Mouse (Mus musculus) small intestine, adult 2 months (tissue): Measurements from ENCODE around the gene Myg1. TPM values are rescaled to one million over a fixed set of nuclear protein-coding genes. Genes with fewer than 3 reads are reported as not detected.

ENCODE experiments used
- H3K27ac ChIP-seq: fragments of 200-500 bp; 2 replicates; pipeline ENCODE4 v1.5.1; 2012; ENCODE audit warnings: low read depth, low read length, control low read depth, inconsistent platforms; ENCODE audit not compliant: insufficient read depth
- H3K27me3 ChIP-seq: fragments of 200-500 bp; 2 replicates; pipeline ENCODE4 v1.6.1; 2012; ENCODE audit warnings: mild to moderate bottlenecking, moderate library complexity, low read length, inconsistent platforms; ENCODE audit not compliant: control insufficient read depth, insufficient read depth
- H3K36me3 ChIP-seq: fragments of 200-500 bp; 2 replicates; pipeline ENCODE4 v1.6.1; 2012; ENCODE audit warnings: mild to moderate bottlenecking, low read length, control low read depth, inconsistent platforms; ENCODE audit not compliant: control insufficient read depth, insufficient read depth
- H3K4me1 ChIP-seq: fragments of 200-500 bp; 2 replicates; pipeline ENCODE4 v1.6.1; 2012; ENCODE audit warnings: low read length, inconsistent platforms, mixed read lengths; ENCODE audit not compliant: control insufficient read depth, insufficient read depth, insufficient read length
- H3K4me3 ChIP-seq: fragments of 200-500 bp; 2 replicates; pipeline ENCODE4 v1.5.1; 2012; ENCODE audit warnings: low read depth, mild to moderate bottlenecking, control low read depth, inconsistent platforms, low read length, moderate library complexity
- CTCF ChIP-seq: fragments of 200-500 bp; IDR thresholded peaks from 2 replicates; pipeline ENCODE4 v1.5.1; 2012; ENCODE audit warnings: low read depth, mild to moderate bottlenecking, control low read depth, inconsistent platforms, low read length, moderate library complexity, mixed read lengths; ENCODE audit not compliant: insufficient replicate concordance, insufficient read length; ENCODE audit errors: extremely low read depth
- POLR2A ChIP-seq: fragments of 200-500 bp; IDR thresholded peaks from 2 replicates; pipeline ENCODE4 v1.6.1; 2012; ENCODE audit warnings: low read depth, mild to moderate bottlenecking, control low read depth, inconsistent platforms, low read length, moderate library complexity
- WGBS: fragments of 180-500 bp; shearing (Covaris S2); methylation state at CpG from one replicate; pipeline ENCODE4 v1.1.7; 2018; 5-methylcytosine and 5-hydroxymethylcytosine counted together
- polyA plus RNA-seq: library from polyadenylated mRNA; depleted of rRNA; stranded (reverse); fragments of >200 nt; gene quantifications from 2 replicates; pipeline ENCODE4 v1.2.3, GENCODE M21; 2012

Myg1 gene
- polyA plus RNA-seq, 1 experiment = 30.0 TPM

GRCm38 (mm10) chr15:102302542-102302941 is 29.0 kb upstream of the Myg1 start:
- Histone ChIP-seq H3K4me1 (no peaks in the 10 kb centered on the region), H3K4me3 (no peak overlapping the region), H3K36me3 (peaks cover 3% of the 10 kb centered on the region; the same call in 1 of the 2 replicates), H3K27me3 (no peaks in the 10 kb centered on the region), H3K27ac (no peak overlapping the region)
- TF ChIP-seq POLR2A (no peak), CTCF (no peak)
- 86% methylated on average over 6 of the region's 6 CpGs for WGBS

DNA sequence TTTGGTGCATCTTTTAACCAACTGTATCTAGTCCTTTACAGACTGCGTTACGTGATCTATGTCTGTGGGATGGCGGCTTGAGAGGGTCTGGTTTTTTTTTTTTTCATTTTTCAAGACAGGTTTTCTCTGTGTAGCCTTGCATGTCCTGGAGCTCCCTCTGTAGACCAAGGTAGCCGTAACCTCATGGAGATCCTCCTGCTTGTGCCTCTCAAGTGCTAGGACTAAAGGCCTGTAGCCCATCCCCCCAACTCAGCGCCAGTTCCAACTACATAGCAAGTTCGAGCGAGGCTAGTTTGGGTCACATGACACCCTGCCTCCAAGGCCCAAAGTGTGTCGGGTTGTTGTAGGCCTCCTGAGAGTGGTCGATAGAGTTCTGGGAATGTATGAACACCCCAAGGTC is 22.8 kb upstream of the Myg1 start:
- H3K4me1 ChIP-seq = 0 out of 2 replicates have a peak, but pooled peaks cover 2% of the 10 kb centered on the region
- 90% methylated on average over 9 of the region's 9 CpGs for WGBS
- H3K27ac ChIP-seq = no peak overlapping the region
- no peak overlapping the region for H3K4me3 ChIP-seq
- no peaks in the 10 kb centered on the region for H3K27me3 ChIP-seq
- no peak for TF ChIP-seq POLR2A
- no peak for TF ChIP-seq CTCF
- peaks cover 5% of the 10 kb centered on the region for H3K36me3 ChIP-seq

- TF ChIP-seq CTCF (no peak), POLR2A (no peak)
- WGBS = 87% methylated on average over 10 of the region's 10 CpGs
- 0 out of 2 replicates have a peak, but pooled peaks cover 2% of the 10 kb centered on the region for H3K4me1 ChIP-seq
- no peak overlapping the region for H3K27ac ChIP-seq
- no peaks in the 10 kb centered on the region for H3K27me3 ChIP-seq
- no peak overlapping the region for H3K4me3 ChIP-seq
- peaks cover 7% of the 10 kb centered on the region for H3K36me3 ChIP-seq
Measured at GRCm38 (mm10) chr15:102310074-102310845, 21.2 kb upstream of the Myg1 start.

GRCm38 (mm10) chr15:102311489-102311888 is 20.0 kb upstream of the Myg1 start:
- no peak overlapping the region for H3K27ac ChIP-seq
- H3K36me3 ChIP-seq = peaks cover 7% of the 10 kb centered on the region
- no peak for TF ChIP-seq CTCF
- no peak for TF ChIP-seq POLR2A
- no peak overlapping the region for H3K4me3 ChIP-seq
- H3K27me3 ChIP-seq = no peaks in the 10 kb centered on the region
- H3K4me1 ChIP-seq = 0 out of 2 replicates have a peak, but pooled peaks cover 2% of the 10 kb centered on the region

DNA sequence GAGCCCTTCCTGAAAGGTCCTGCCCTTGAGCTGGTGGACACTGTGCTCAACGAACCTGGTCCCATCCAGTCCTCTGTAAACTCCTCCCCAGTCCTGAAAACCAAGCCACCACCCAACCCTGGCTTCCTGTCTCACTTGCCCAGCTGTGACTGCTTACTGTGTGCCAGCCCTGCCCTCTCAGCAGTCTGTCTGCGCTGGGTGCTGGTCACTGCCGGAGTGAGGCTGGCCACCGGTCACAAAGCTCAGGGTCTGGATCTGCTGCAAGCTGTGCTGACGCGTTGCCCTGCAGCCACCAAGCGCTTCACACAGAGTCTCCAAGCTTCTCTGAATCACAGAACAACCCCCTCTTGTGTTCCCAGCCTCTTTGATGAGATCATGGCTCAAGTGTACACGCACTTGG is 16.2 kb upstream of the Myg1 start:
- WGBS = 93% methylated on average over 8 of the region's 8 CpGs
- H3K27ac ChIP-seq = no peak overlapping the region
- H3K4me3 ChIP-seq = no peak overlapping the region
- TF ChIP-seq CTCF = no peak
- TF ChIP-seq POLR2A = no peak
- H3K36me3 ChIP-seq = peaks cover 11% of the 10 kb centered on the region
- H3K4me1 ChIP-seq = 0 out of 2 replicates have a peak, but pooled peaks cover 2% of the 10 kb centered on the region
- no peaks in the 10 kb centered on the region for H3K27me3 ChIP-seq

GRCm38 (mm10) chr15:102316263-102316662 is 15.2 kb upstream of the Myg1 start:
- H3K36me3 ChIP-seq = peaks cover 13% of the 10 kb centered on the region
- WGBS = 85% methylated on average over 6 of the region's 6 CpGs
- TF ChIP-seq POLR2A (no peak), CTCF (peak; percentile 73; the same call in 1 of the 2 replicates)
- H3K27ac ChIP-seq = no peak overlapping the region
- H3K4me3 ChIP-seq = no peak overlapping the region
- H3K4me1 ChIP-seq = no peaks in the 10 kb centered on the region
- no peaks in the 10 kb centered on the region for H3K27me3 ChIP-seq

- Histone ChIP-seq H3K4me1 (peaks cover 5% of the 10 kb centered on the region; the same call in 1 of the 2 replicates), H3K36me3 (peaks cover 6% of the 10 kb centered on the region), H3K4me3 (peak overlapping the region; percentile 22; the same call in 1 of the 2 replicates), H3K27ac (no peak overlapping the region), H3K27me3 (no peaks in the 10 kb centered on the region)
- 59% methylated on average over 12 of the region's 12 CpGs for WGBS
- no peak for TF ChIP-seq CTCF
- TF ChIP-seq POLR2A = no peak
Measured at GRCm38 (mm10) chr15:102324654-102325473, 6.6 kb upstream of the Myg1 start.
